Mouse (Mus musculus) testis, adult 2 months (tissue): ENCODE results near the gene Foxe3.

Experiments used
- CTCF ChIP-seq: fragments of 200-500 bp; IDR thresholded peaks from 2 replicates; pipeline ENCODE4 v1.5.1; 2012; ENCODE audit warnings: low read depth, mild to moderate bottlenecking, inconsistent platforms, low read length, moderate library complexity; ENCODE audit not compliant: control insufficient read depth, insufficient read depth, insufficient replicate concordance
- POLR2A ChIP-seq: fragments of 200-500 bp; IDR thresholded peaks from 2 replicates; pipeline ENCODE4 v1.6.1; 2012; ENCODE audit warnings: low read depth, mild to moderate bottlenecking, inconsistent platforms, low read length, moderate library complexity; ENCODE audit not compliant: control insufficient read depth

- no peak for TF ChIP-seq POLR2A
- TF ChIP-seq CTCF: no peak
Observed at GRCm38 (mm10) chr4:114905969-114906680, 19.7 kb downstream of the Foxe3 start.
